Comparison of ENCODE assay signal across 43 mouse cellular contexts in the genomic region with DNA sequence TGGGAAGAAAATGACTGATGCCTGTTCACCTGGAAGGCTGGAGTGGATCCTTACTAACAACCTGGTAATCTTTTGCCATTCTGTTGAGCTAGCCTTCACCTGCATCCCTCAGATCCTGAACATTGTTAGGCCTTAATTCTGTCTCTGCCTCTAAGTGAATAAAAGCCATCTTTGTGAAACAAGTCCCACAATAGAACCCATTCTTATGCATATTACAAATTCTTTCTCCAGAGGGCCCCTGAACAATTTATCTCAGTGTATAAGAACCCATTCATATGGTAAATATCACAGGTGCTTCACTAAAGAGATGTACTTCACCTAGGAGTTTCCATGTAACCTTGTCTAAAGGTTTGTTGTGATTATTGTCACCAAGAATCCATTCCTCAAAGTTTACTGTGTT. TPM values are rescaled to one million over a fixed set of nuclear protein-coding genes. Genes with fewer than 3 reads are reported as not detected.
"Had no signal": no experiment of that assay in that cellular context is flagged by ENCODE, and none has a peak within 500 bp of the region (broad histone marks: within the 10 kb centered on the region; RNA-seq: fewer than 3 reads in every experiment).

No protein-coding gene starts in this region.

- H3K9ac ChIP-seq: heart, embryonic 13.5 days; heart, embryonic 15.5 days; hindbrain, embryonic 13.5 days; hindbrain, embryonic 15.5 days; kidney, embryonic 15.5 days; limb, embryonic 12.5 days; liver, embryonic 13.5 days; liver, embryonic 15.5 days; liver, postnatal 0 days had no signal

- H3K4me2 ChIP-seq: heart, embryonic 11.5 days; heart, embryonic 13.5 days; heart, embryonic 15.5 days; hindbrain, embryonic 13.5 days; hindbrain, embryonic 15.5 days; kidney, embryonic 15.5 days; limb, embryonic 12.5 days; liver, embryonic 11.5 days; liver, embryonic 13.5 days; liver, embryonic 15.5 days had no signal

- H3K9me3 ChIP-seq: heart, embryonic 15.5 days; hindbrain, embryonic 13.5 days; hindbrain, embryonic 15.5 days; liver, embryonic 13.5 days; liver, embryonic 15.5 days had no signal

- H3K4me1 ChIP-seq: heart, embryonic 13.5 days; heart, embryonic 15.5 days; hindbrain, embryonic 13.5 days; hindbrain, embryonic 15.5 days; kidney, embryonic 15.5 days; limb, embryonic 10.5 days; limb, embryonic 12.5 days; liver, embryonic 13.5 days; liver, embryonic 15.5 days had no signal

- H3K4me3 ChIP-seq: heart, adult 2 months; heart, embryonic 13.5 days; heart, embryonic 15.5 days; hindbrain, embryonic 13.5 days; hindbrain, embryonic 15.5 days; kidney, embryonic 15.5 days; limb, embryonic 10.5 days; limb, embryonic 12.5 days; liver, embryonic 13.5 days; liver, embryonic 15.5 days had no signal

- H3K36me3 ChIP-seq: heart, embryonic 13.5 days; heart, embryonic 15.5 days; hindbrain, embryonic 13.5 days; hindbrain, embryonic 15.5 days; kidney, embryonic 15.5 days; limb, embryonic 10.5 days; limb, embryonic 12.5 days; liver, embryonic 13.5 days; liver, embryonic 15.5 days had no signal

- DNase-seq: gastrocnemius, postnatal 14 days; gastrocnemius, postnatal 36 days; heart, adult 2 months; heart, postnatal 14 days; heart, postnatal 36 days; kidney, adult 11 months; kidney, adult 2 months; kidney, adult 9 months; kidney, postnatal 14 days; kidney, postnatal 36 days; layer of hippocampus, adult 9-11 months; layer of hippocampus, postnatal 36 days; liver; liver, embryonic 13.5 days; liver, postnatal 0 days had no signal

- H3K27me3 ChIP-seq: heart, embryonic 13.5 days; heart, embryonic 15.5 days; hindbrain, embryonic 13.5 days; hindbrain, embryonic 15.5 days; kidney, embryonic 15.5 days; limb, embryonic 12.5 days; liver, embryonic 13.5 days; liver, embryonic 15.5 days had no signal

- H3K27ac ChIP-seq: heart, adult 2 months; heart, embryonic 13.5 days; heart, embryonic 15.5 days; hindbrain, embryonic 13.5 days; hindbrain, embryonic 15.5 days; hindbrain, postnatal 0 days; kidney, embryonic 15.5 days; kidney, postnatal 0 days; limb, embryonic 10.5 days; limb, embryonic 12.5 days; liver, embryonic 13.5 days; liver, embryonic 15.5 days had no signal

- ATAC-seq: hindbrain, postnatal 0 days; intestine, embryonic 16.5 days; liver, postnatal 0 days had no signal

RNA-seq across cellular contexts. Expression of gene Gm6871, which starts 8.6 kb away (rescaled TPM):
- total RNA-seq: gastrocnemius, adult 18-20 months; gastrocnemius, adult 8-10 months; gastrocnemius, postnatal 14 days; gastrocnemius, postnatal 36 days; heart, postnatal 14 days; heart, postnatal 36 days; hematopoietic stem cell, adult 5-6 weeks; hindbrain, postnatal 0 days; layer of hippocampus, adult 18-20 months; layer of hippocampus, adult 8-10 months; layer of hippocampus, postnatal 14 days; layer of hippocampus, postnatal 36 days; left cerebral cortex, adult 18-20 months; left cerebral cortex, adult 8-10 months; left cerebral cortex, postnatal 10 days; left cerebral cortex, postnatal 36 days had no signal
- polyA plus RNA-seq: heart, adult 2 months; heart, embryonic 13.5 days; heart, embryonic 15.5 days; heart, postnatal 0 days; hindbrain, embryonic 11.5 days; hindbrain, embryonic 13.5 days; hindbrain, postnatal 0 days; intestine, embryonic 14.5 days; intestine, embryonic 16.5 days; kidney, adult 2 months; large intestine, adult 2 months; limb, embryonic 10.5 days; limb, embryonic 14.5 days; liver, embryonic 11.5 days; liver, embryonic 13.5 days; liver, embryonic 15.5 days; liver, postnatal 0 days had no signal
